Comparison of ENCODE assay signal across 8 mouse cellular contexts in genomic region chr9:37489446-37490120, GRCm38 (mm10). TPM values are rescaled to one million over a fixed set of nuclear protein-coding genes. Genes with fewer than 3 reads are reported as not detected.
A peak's percentile ranks its signal among the peaks of the same experiment; 100 is the strongest.
DNase-seq lines count a peak whose midpoint lies in the region; ATAC-seq and TF ChIP-seq lines count a peak whose summit lies in the region.

No protein-coding gene starts in this region.

- no peaks in the 10 kb centered on the region for H3K9me3 ChIP-seq in embryonic facial prominence, embryonic 12.5 days
- H3K9me3 ChIP-seq in liver, embryonic 13.5 days (replicated peaks) = no peaks in the 10 kb centered on the region
- no peaks in the 10 kb centered on the region for H3K9me3 ChIP-seq in stomach, embryonic 15.5 days

- H3K4me2 ChIP-seq in embryonic facial prominence, embryonic 12.5 days (replicated peaks) = peak overlapping the region; percentile 82
- peak overlapping the region; percentile 93 for H3K4me2 ChIP-seq in liver, embryonic 13.5 days
- H3K4me2 ChIP-seq in stomach, embryonic 15.5 days = peak overlapping the region; percentile 81

- no peak for TF ChIP-seq CTCF in kidney, adult 2 months (conservative IDR thresholded peaks at IDR 0.05; ENCODE audit: insufficient read depth, insufficient read length, low read depth, low read length)

- H3K9ac ChIP-seq in embryonic facial prominence, embryonic 12.5 days = peak overlapping the region; percentile 93
- H3K9ac ChIP-seq in liver, embryonic 13.5 days = peak overlapping the region; percentile 92
- H3K9ac ChIP-seq in stomach, embryonic 15.5 days = peak overlapping the region; percentile 96

- H3K27ac ChIP-seq in embryonic facial prominence, embryonic 12.5 days = peak overlapping the region; percentile 99
- H3K27ac ChIP-seq in kidney, adult 2 months (ENCODE audit: insufficient read depth, low read depth, low read length) = no peak overlapping the region
- peak overlapping the region; percentile 92 for H3K27ac ChIP-seq in liver, embryonic 13.5 days
- H3K27ac ChIP-seq in stomach, embryonic 15.5 days = peak overlapping the region; percentile 100

- peak; percentile 49 to 52 for DNase-seq in B cell, adult 2 months
- DNase-seq in adrenal gland, postnatal 25 days = peak; percentile 41
- peak; percentile 19 for DNase-seq in heart, adult 8-10 months (ENCODE audit: low spot score)
- DNase-seq in kidney, adult 2 months = peak; percentile 52
- DNase-seq in liver, embryonic 13.5 days = peak; percentile 27
- peak; percentile 3 to 26 for DNase-seq in natural killer cell, adult 2 months (ENCODE audit: low spot score in 2 of 2)

- no peaks in the 10 kb centered on the region for H3K27me3 ChIP-seq in embryonic facial prominence, embryonic 12.5 days
- H3K27me3 ChIP-seq in kidney, adult 2 months (replicated peaks; ENCODE audit: control insufficient read depth, insufficient read depth, low read length) = no peaks in the 10 kb centered on the region
- H3K27me3 ChIP-seq in liver, embryonic 13.5 days = no peaks in the 10 kb centered on the region
- H3K27me3 ChIP-seq in stomach, embryonic 15.5 days (replicated peaks) = no peaks in the 10 kb centered on the region

- H3K36me3 ChIP-seq in embryonic facial prominence, embryonic 12.5 days = peaks cover 10% of the 10 kb centered on the region; the same call in 1 of the 2 replicates
- no peaks in the 10 kb centered on the region for H3K36me3 ChIP-seq in kidney, adult 2 months (ENCODE audit: control insufficient read depth, insufficient read depth, low read length)
- H3K36me3 ChIP-seq in liver, embryonic 13.5 days = peaks cover 5% of the 10 kb centered on the region; the same call in 1 of the 2 replicates
- 0 out of 2 replicates have a peak, but pooled peaks cover 3% of the 10 kb centered on the region for H3K36me3 ChIP-seq in stomach, embryonic 15.5 days

- TF ChIP-seq POLR2A in kidney, adult 2 months (IDR thresholded peaks at IDR 0.05; ENCODE audit: low read depth, low read length) = no peak

- H3K4me1 ChIP-seq in embryonic facial prominence, embryonic 12.5 days = peaks cover 19% of the 10 kb centered on the region
- peaks cover 10% of the 10 kb centered on the region; the same call in 1 of the 2 replicates for H3K4me1 ChIP-seq in kidney, adult 2 months (ENCODE audit: control insufficient read depth, insufficient read depth, low read length)
- H3K4me1 ChIP-seq in liver, embryonic 13.5 days (replicated peaks) = peaks cover 20% of the 10 kb centered on the region
- peaks cover 5% of the 10 kb centered on the region; the same call in 1 of the 2 replicates for H3K4me1 ChIP-seq in stomach, embryonic 15.5 days

- H3K4me3 ChIP-seq in embryonic facial prominence, embryonic 12.5 days = peak overlapping the region; percentile 98
- peak overlapping the region; percentile 79 for H3K4me3 ChIP-seq in kidney, adult 2 months (ENCODE audit: insufficient read depth, low read depth, low read length)
- H3K4me3 ChIP-seq in liver, embryonic 13.5 days (replicated peaks) = peak overlapping the region; percentile 98
- H3K4me3 ChIP-seq in stomach, embryonic 15.5 days (replicated peaks) = peak overlapping the region; percentile 99

- WGBS in embryonic facial prominence, embryonic 12.5 days = under 1% methylated on average over 65 of the region's 75 CpGs
- WGBS in kidney, adult 2 months = under 1% methylated on average over 75 of the region's 75 CpGs
- under 1% methylated on average over 73 of the region's 75 CpGs for WGBS in liver, embryonic 13.5 days (ENCODE audit: insufficient replicate concordance)
- WGBS in stomach, embryonic 15.5 days = under 1% methylated on average over 71 of the region's 75 CpGs

- peak; percentile 77 for ATAC-seq in embryonic facial prominence, embryonic 12.5 days (ENCODE audit: insufficient number of reproducible peaks, insufficient read depth, low FRiP score, low TSS enrichment)
- ATAC-seq in liver, embryonic 13.5 days (ENCODE audit: low read depth) = peak; percentile 67
- ATAC-seq in stomach, embryonic 15.5 days (ENCODE audit: insufficient read depth, low FRiP score, low read depth) = peak; percentile 56

RNA-seq across cellular contexts. Expression of gene Msantd2, which starts 0.5 kb away (rescaled TPM):
- total RNA-seq in adrenal gland, postnatal 25 days (2021) = 26.8 and 28.7 TPM in 2 replicates
- polyA plus RNA-seq in embryonic facial prominence, embryonic 12.5 days (2016; fragmentation: Nextera tagmentation; extraction: Ambion mirVana) = 43.1 and 44.7 TPM in 2 replicates
- total RNA-seq in heart, adult 8-10 months (2022) = 1 to 10 TPM; 3.5 to 7.7 (median 5.4) TPM
- polyA plus RNA-seq in kidney, adult 2 months (2012; rRNA removed) = 12.1 and 15.7 TPM in 2 replicates
- 5.4 and 6.6 TPM in 2 replicates for polyA plus RNA-seq in liver, embryonic 13.5 days (2015; fragmentation: Nextera tagmentation; extraction: Ambion mirVana)
- polyA plus RNA-seq in stomach, embryonic 15.5 days (2015; fragmentation: Nextera tagmentation; extraction: Ambion mirVana) = 24.8 and 25.0 TPM in 2 replicates

RNA-seq across cellular contexts. Expression of gene Esam, which starts 38.3 kb away (rescaled TPM):
- total RNA-seq in adrenal gland, postnatal 25 days (2021) = 27.5 and 35.3 TPM in 2 replicates
- polyA plus RNA-seq in embryonic facial prominence, embryonic 12.5 days (2016; fragmentation: Nextera tagmentation; extraction: Ambion mirVana) = 34.0 and 38.3 TPM in 2 replicates
- total RNA-seq in heart, adult 8-10 months (2022) = 10 to 100 TPM; 53.1 to 62.0 (median 57.0) TPM
- 54.9 and 55.5 TPM in 2 replicates for polyA plus RNA-seq in kidney, adult 2 months (2012; rRNA removed)
- polyA plus RNA-seq in liver, embryonic 13.5 days (2015; fragmentation: Nextera tagmentation; extraction: Ambion mirVana) = 15.6 and 17.2 TPM in 2 replicates
- 55.3 and 56.1 TPM in 2 replicates for polyA plus RNA-seq in stomach, embryonic 15.5 days (2015; fragmentation: Nextera tagmentation; extraction: Ambion mirVana)

RNA-seq across cellular contexts. Expression of gene Vsig2, which starts 49.5 kb away (rescaled TPM):
- 4.8 and 5.8 TPM in 2 replicates for total RNA-seq in adrenal gland, postnatal 25 days (2021)
- polyA plus RNA-seq in embryonic facial prominence, embryonic 12.5 days (2016; fragmentation: Nextera tagmentation; extraction: Ambion mirVana) = 1.0 and 1.1 TPM in 2 replicates
- total RNA-seq in heart, adult 8-10 months (2022) = 1 to 10 TPM; 1.9 to 5.2 (median 3.7) TPM
- 7.6 and 9.1 TPM in 2 replicates for polyA plus RNA-seq in kidney, adult 2 months (2012; rRNA removed)
- 0.15 and 0.60 TPM in 2 replicates for polyA plus RNA-seq in liver, embryonic 13.5 days (2015; fragmentation: Nextera tagmentation; extraction: Ambion mirVana)
- polyA plus RNA-seq in stomach, embryonic 15.5 days (2015; fragmentation: Nextera tagmentation; extraction: Ambion mirVana) = 47.6 and 57.6 TPM in 2 replicates

RNA-seq across cellular contexts. Expression of gene Robo3, which starts 56.5 kb away (rescaled TPM):
- 0.70 and 1.8 TPM in 2 replicates for total RNA-seq in adrenal gland, postnatal 25 days (2021)
- polyA plus RNA-seq in embryonic facial prominence, embryonic 12.5 days (2016; fragmentation: Nextera tagmentation; extraction: Ambion mirVana) = 2.7 TPM in 2 replicates
- not detected for total RNA-seq in heart, adult 8-10 months (2022)
- polyA plus RNA-seq in kidney, adult 2 months (2012; rRNA removed) = 14.4 and 18.7 TPM in 2 replicates
- 0.12 and 0.13 TPM in 2 replicates for polyA plus RNA-seq in liver, embryonic 13.5 days (2015; fragmentation: Nextera tagmentation; extraction: Ambion mirVana)
- 0.08 and 0.15 TPM in 2 replicates for polyA plus RNA-seq in stomach, embryonic 15.5 days (2015; fragmentation: Nextera tagmentation; extraction: Ambion mirVana)
